Mouse (Mus musculus) forebrain, embryonic 15.5 days (tissue): ENCODE data around the gene 6430531B16Rik. TPM values are rescaled to one million over a fixed set of nuclear protein-coding genes. Genes with fewer than 3 reads are reported as not detected.
A peak's percentile ranks its signal among the peaks of the same experiment; 100 is the strongest.

ENCODE experiments used
- microRNA counts: library from miRNA; unstranded; fragments of <30 nt; microRNA quantifications from one replicate; lab custom pipeline; 2016
- microRNA-seq: library from miRNA; unstranded; fragments of <30 nt; microRNA quantifications from one replicate; pipeline ENCODE4, GENCODE M21; 2016
- polyA plus RNA-seq: library from polyadenylated mRNA; unstranded; fragments of >200 nt; fragmentation: Nextera tagmentation; extraction: Ambion mirVana; gene quantifications from 2 replicates; pipeline ENCODE4 v1.2.1, GENCODE M21; 2015

6430531B16Rik gene
- polyA plus RNA-seq, 1 experiment from 2014 or later, result 0.99 TPM

MicroRNAs encoded within 50 kb of the gene (microRNA counts, 519-probe panel; counts per million panel counts)
- microRNA mmu-miR-202-3p (lab: Ali Mortazavi, UCI) (1,809 counts per million, percentile 15 among the panel's probes with 10 or more counts), microRNA mmu-miR-202-5p (lab: Ali Mortazavi, UCI) (2,418 counts per million, percentile 49 among the panel's probes with 10 or more counts)

Small RNA genes within 50 kb of the gene (microRNA-seq; reads per million reads assigned to microRNA genes)
- gene Mir202 (0.66 reads per million), gene Mir7062 (not detected), gene mmu-mir-7686 (not detected)

Other genes with a start within 250 kb of the 6430531B16Rik start
- 11.8 and 12.3 TPM in 2 replicates for gene Adgra1, start 144.6 kb downstream of the 6430531B16Rik start, polyA plus RNA-seq
- 4.9 and 5.1 TPM in 2 replicates for gene Kndc1, start 84.1 kb downstream of the 6430531B16Rik start, polyA plus RNA-seq
- gene Utf1, start 35.0 kb downstream of the 6430531B16Rik start, polyA plus RNA-seq, result not detected in 2 replicates
- gene Adam8, start 13.8 kb upstream of the 6430531B16Rik start, polyA plus RNA-seq, result 3.1 and 3.9 TPM in 2 replicates
- gene Zfp511, start 57.6 kb upstream of the 6430531B16Rik start, polyA plus RNA-seq, result 55.8 and 56.6 TPM in 2 replicates
- 69.0 and 69.2 TPM in 2 replicates for gene Tubgcp2, start 57.9 kb upstream of the 6430531B16Rik start, polyA plus RNA-seq
- gene Msx3, start 70.3 kb upstream of the 6430531B16Rik start, polyA plus RNA-seq, result 0.73 TPM in 2 replicates
- gene Caly, start 103.8 kb upstream of the 6430531B16Rik start, polyA plus RNA-seq, result 108 and 117 TPM in 2 replicates
- not detected in 2 replicates for gene Prap1, start 114.6 kb upstream of the 6430531B16Rik start, polyA plus RNA-seq
- gene Fuom, start 123.7 kb upstream of the 6430531B16Rik start, polyA plus RNA-seq, result 18.5 and 18.9 TPM in 2 replicates
- gene Paox, start 137.0 kb upstream of the 6430531B16Rik start, polyA plus RNA-seq, result 7.5 and 8.6 TPM in 2 replicates
- 112 and 120 TPM in 2 replicates for gene Echs1, start 137.7 kb upstream of the 6430531B16Rik start, polyA plus RNA-seq
- 35.1 and 36.7 TPM in 2 replicates for gene Mtg1, start 158.8 kb upstream of the 6430531B16Rik start, polyA plus RNA-seq
- gene Sprn, start 176.1 kb upstream of the 6430531B16Rik start, polyA plus RNA-seq, result 15.2 and 15.7 TPM in 2 replicates
- not detected in 2 replicates for gene Olfr522, start 186.0 kb upstream of the 6430531B16Rik start, polyA plus RNA-seq
- gene Olfr523, start 194.5 kb upstream of the 6430531B16Rik start, polyA plus RNA-seq, result not detected in 2 replicates
- gene Olfr524, start 227.2 kb upstream of the 6430531B16Rik start, polyA plus RNA-seq, result not detected in 2 replicates
- not detected in 2 replicates for gene Cd163l1, start 239.5 kb upstream of the 6430531B16Rik start, polyA plus RNA-seq